Mouse (Mus musculus) Patski (cell line): Measurements from ENCODE around the gene Gm20425. TPM values are rescaled to one million over a fixed set of nuclear protein-coding genes. Genes with fewer than 3 reads are reported as not detected.

Experiments used
- ATAC-seq: fragments of 100-300 bp; one replicate; pipeline ENCODE4 v1.8.0; 2021
- CTCF ChIA-PET: fragments of 350-600 bp; sonication (Branson Sonifier 250); formaldehyde crosslinking; loops from one replicate; lab custom pipeline; 2022; ENCODE audit warnings: inconsistent platforms; lab: Charles Lee
- POLR2A ChIA-PET: fragments of 350-600 bp; sonication (Branson Sonifier 250); formaldehyde crosslinking; loops from one replicate; lab custom pipeline; 2022; ENCODE audit warnings: antibody characterized with exemption, inconsistent platforms; lab: Charles Lee
- DNase-seq: peaks from one replicate; pipeline ENCODE4 v3.0.0-alpha.2; 2011; ENCODE audit warnings: low read depth, low spot score
- H3K27me3 ChIP-seq: fragments of 371-371 bp; one replicate; pipeline ENCODE4 v1.5.1; 2021
- CTCF ChIP-seq: fragments of 100-300 bp; IDR thresholded peaks from one replicate; pipeline ENCODE4 v1.5.1; 2021
- in situ Hi-C: fragments of 300-500 bp; cut with MboI; formaldehyde crosslinking; loops from 3 replicates; pipeline ENCODE4 v1.11.1; 2018; ENCODE audit warnings: low pct_unique_long_range_greater_than_20kb, mixed read lengths
- polyA plus RNA-seq: library from polyadenylated mRNA; unstranded; gene quantifications from one replicate; pipeline ENCODE4 v1.2.3, GENCODE M21; 2021

Gene Gm20425
- polyA plus RNA-seq, 1 experiment from 2014 or later = not detected

GRCm38 (mm10) chr9:103224721-103225120 lies 5.4 kb downstream of the Gm20425 start:
- no peak for ATAC-seq

GRCm38 (mm10) chr9:103214281-103214680 lies 15.8 kb downstream of the Gm20425 start:
- POLR2A ChIA-PET = interaction anchor here (0.5 kb wide), 1 partner anchor 18 kb away, joined by 3 read pairs; no protein-coding TSS in a partner anchor
- peaks cover 24% of the 10 kb centered on the region for H3K27me3 ChIP-seq
- DNase-seq (no peak), ATAC-seq (no peak)
- in situ Hi-C loops = no loop called here
- CTCF ChIA-PET = no interaction called here
- no peak for TF ChIP-seq CTCF

More at GRCm38 (mm10) chr9:103224721-103225120, 5.4 kb downstream of the Gm20425 start:
- DNase-seq = no peak
- POLR2A ChIA-PET = no interaction called here
- no peak for TF ChIP-seq CTCF
- in situ Hi-C loops = no loop called here
- CTCF ChIA-PET = no interaction called here
- peaks cover 8% of the 10 kb centered on the region for H3K27me3 ChIP-seq

- H3K27me3 ChIP-seq = peaks cover 24% of the 10 kb centered on the region
- ATAC-seq (no peak), DNase-seq (no peak)
- ChIA-PET CTCF (no interaction called here), POLR2A (interaction anchor here (0.5 kb wide), 1 partner anchor 18 kb away, joined by 3 read pairs; no protein-coding TSS in a partner anchor)
- in situ Hi-C loops = no loop called here
- TF ChIP-seq CTCF = no peak
Measured at GRCm38 (mm10) chr9:103213631-103214030, 16.5 kb downstream of the Gm20425 start.

GRCm38 (mm10) chr9:103212654-103213420 lies 17.3 kb downstream of the Gm20425 start:
- ChIA-PET POLR2A (no interaction called here), CTCF (no interaction called here)
- TF ChIP-seq CTCF = no peak
- in situ Hi-C loops = no loop called here
- ATAC-seq (no peak), DNase-seq (no peak)
- H3K27me3 ChIP-seq = peaks cover 22% of the 10 kb centered on the region

- peaks cover 4% of the 10 kb centered on the region for H3K27me3 ChIP-seq
- ChIA-PET CTCF (interaction anchor here (1.2 kb wide), 1 partner anchor 93 kb away, joined by 4 read pairs; no protein-coding TSS in a partner anchor), POLR2A (no interaction called here)
- in situ Hi-C loops = no loop called here
- TF ChIP-seq CTCF = no peak
- DNase-seq (no peak), ATAC-seq (no peak)
Measured at GRCm38 (mm10) chr9:103208802-103209423, 21.2 kb downstream of the Gm20425 start.

- ChIA-PET CTCF (interaction anchor here (1.4 to 1.5 kb wide), 2 partner anchors 10 to 95 kb away, joined by 4 to 5 read pairs; no protein-coding TSS in a partner anchor), POLR2A (interaction anchor here (0.6 kb wide), 1 partner anchor 157 kb away, joined by 4 read pairs; no protein-coding TSS in a partner anchor)
- in situ Hi-C loops = no loop called here
- H3K27me3 ChIP-seq = peaks cover 4% of the 10 kb centered on the region
- DNase-seq (no peak), ATAC-seq (peak; percentile 51)
- peak; percentile 76 for TF ChIP-seq CTCF
Measured at GRCm38 (mm10) chr9:103207846-103208245, 22.3 kb downstream of the Gm20425 start.

GRCm38 (mm10) chr9:103205786-103206185 lies 24.3 kb downstream of the Gm20425 start:
- in situ Hi-C loops = no loop called here
- no peak for DNase-seq
- H3K27me3 ChIP-seq = no peaks in the 10 kb centered on the region
- no peak for ATAC-seq
- ChIA-PET CTCF (no interaction called here), POLR2A (no interaction called here)
- TF ChIP-seq CTCF = no peak

GRCm38 (mm10) chr9:103201561-103202260 lies 28.4 kb downstream of the Gm20425 start, which contains the start of gene Srprb:
Gene Srprb, minus strand, starts transcription at chr9:103202137.
- CTCF ChIA-PET = no interaction called here
- in situ Hi-C loops = no loop called here
- POLR2A ChIA-PET = interaction anchor here (0.5 to 1.2 kb wide), 2 partner anchors 89 to 285 kb away, joined by 3 read pairs; no protein-coding TSS in a partner anchor

GRCm38 (mm10) chr9:103188416-103188815 lies 41.7 kb downstream of the Gm20425 start:
- ChIA-PET POLR2A (no interaction called here), CTCF (interaction anchor here (1.3 kb wide), 1 partner anchor 12 kb away, joined by 3 read pairs; no protein-coding TSS in a partner anchor)
- no peak for TF ChIP-seq CTCF
- in situ Hi-C loops = no loop called here
- ATAC-seq (no peak), DNase-seq (no peak)
- H3K27me3 ChIP-seq = no peaks in the 10 kb centered on the region

More at GRCm38 (mm10) chr9:103201561-103202260, 28.4 kb downstream of the Gm20425 start, which contains the start of gene Srprb:
- H3K27me3 ChIP-seq = no peaks in the 10 kb centered on the region
- no peak for DNase-seq
- peak; percentile 94 for ATAC-seq
- no peak for TF ChIP-seq CTCF

GRCm38 (mm10) chr9:103186747-103187146 lies 43.4 kb downstream of the Gm20425 start:
- ATAC-seq (no peak), DNase-seq (no peak)
- ChIA-PET POLR2A (interaction anchor here (1.0 kb wide), 1 partner anchor 9 kb away, joined by 3 read pairs; no protein-coding TSS in a partner anchor), CTCF (interaction anchor here (1.3 kb wide), 1 partner anchor 9 kb away, joined by 4 read pairs; no protein-coding TSS in a partner anchor)
- in situ Hi-C loops = no loop called here
- TF ChIP-seq CTCF = no peak
- no peaks in the 10 kb centered on the region for H3K27me3 ChIP-seq
